Mouse (Mus musculus) spleen, adult 2 months (tissue): Measurements from ENCODE around the gene Pcbp2.
A peak's percentile ranks its signal among the peaks of the same experiment; 100 is the strongest.

Experiments used
- CTCF ChIP-seq: fragments of 200-500 bp; IDR thresholded peaks from 2 replicates; pipeline ENCODE4 v1.5.1; 2011; ENCODE audit warnings: mild to moderate bottlenecking, inconsistent platforms; ENCODE audit not compliant: insufficient read depth, insufficient read length, insufficient replicate concordance; ENCODE audit errors: extremely low read depth
- POLR2A ChIP-seq: fragments of 200-500 bp; IDR thresholded peaks from 2 replicates; pipeline ENCODE4 v1.6.1; 2011; ENCODE audit warnings: low read depth, low read length, inconsistent platforms

DNA sequence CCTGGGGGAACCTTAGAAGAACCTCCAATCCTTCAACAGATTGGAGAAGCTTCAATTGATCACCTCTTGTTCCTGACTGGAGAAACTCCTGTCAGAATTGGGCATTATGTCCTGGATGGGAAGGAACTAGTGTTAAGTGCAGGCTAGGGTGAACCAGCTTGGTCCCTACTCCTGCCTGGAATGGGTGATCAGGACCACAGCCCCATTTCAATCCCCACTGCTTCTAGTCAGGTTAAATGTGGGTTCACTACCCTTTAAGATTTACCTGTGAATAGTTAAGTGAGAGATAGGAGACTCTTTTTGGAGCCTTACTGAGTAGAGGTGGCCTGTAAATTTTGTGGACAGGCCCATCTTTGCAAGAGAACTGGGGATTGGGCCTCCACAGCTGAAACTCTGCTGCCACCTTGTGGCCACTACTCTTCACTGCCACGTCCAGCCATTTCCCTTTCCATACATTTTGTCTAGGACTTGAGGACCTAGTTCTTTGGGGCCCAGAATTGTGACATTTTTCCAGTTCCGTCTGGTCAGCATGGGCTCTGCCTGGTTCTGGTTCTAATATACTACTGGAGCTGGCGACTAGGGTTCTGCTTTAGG, 54.6 kb downstream of the Pcbp2 start, which contains the start of gene Npff:
- TF ChIP-seq CTCF: peak; percentile 94; the same call in 1 of the 2 replicates
- no peak for TF ChIP-seq POLR2A
